Comparison of ENCODE assay signal across 21 mouse cellular contexts in genomic region chr15:85693115-85693514, GRCm38 (mm10). TPM values are rescaled to one million over a fixed set of nuclear protein-coding genes. Genes with fewer than 3 reads are reported as not detected.
"Had no signal": no experiment of that assay in that cellular context is flagged by ENCODE, and none has a peak within 500 bp of the region (broad histone marks: within the 10 kb centered on the region; RNA-seq: fewer than 3 reads in every experiment).

No protein-coding gene starts in this region.

- H3K27ac ChIP-seq: kidney, postnatal 0 days; limb, embryonic 10.5 days; limb, embryonic 13.5 days; liver, embryonic 13.5 days; neural tube, embryonic 13.5 days; stomach, postnatal 0 days had no signal

- H3K27me3 ChIP-seq: limb, embryonic 13.5 days; liver, embryonic 13.5 days; neural tube, embryonic 13.5 days had no signal

- H3K4me3 ChIP-seq: limb, embryonic 10.5 days; limb, embryonic 13.5 days; liver, embryonic 13.5 days; neural tube, embryonic 13.5 days had no signal

- DNase-seq: kidney, adult 8-10 months; layer of hippocampus, adult 9-11 months; liver, embryonic 13.5 days; lung, adult 2 months; lung, postnatal 14 days; lung, postnatal 4 days; midbrain, embryonic 14.5 days; right cerebral cortex, adult 18-20 months; right cerebral cortex, postnatal 14 days; right cerebral cortex, postnatal 4 days; thymus, adult 2 months; thymus, postnatal 25 days had no signal

- H3K4me1 ChIP-seq: liver, embryonic 13.5 days had no signal

- H3K9ac ChIP-seq: limb, embryonic 13.5 days; liver, embryonic 13.5 days; neural tube, embryonic 13.5 days had no signal

- H3K4me2 ChIP-seq: limb, embryonic 13.5 days; liver, embryonic 13.5 days; midbrain, embryonic 11.5 days; neural tube, embryonic 13.5 days had no signal

- ATAC-seq: intestine, postnatal 0 days had no signal

- H3K36me3 ChIP-seq: limb, embryonic 10.5 days; liver, embryonic 13.5 days had no signal

- H3K9me3 ChIP-seq: limb, embryonic 10.5 days; limb, embryonic 13.5 days; liver, embryonic 13.5 days; neural tube, embryonic 13.5 days had no signal

RNA-seq across cellular contexts. Expression of gene Ppara, which starts 41.7 kb away (rescaled TPM):
- total RNA-seq: megakaryocyte progenitor cell, adult 5-6 weeks; megakaryocyte-erythroid progenitor cell, adult 5-6 weeks had no signal
